Mouse (Mus musculus) kidney, adult 2 months (tissue): ENCODE data around the gene Kcns3.

Source experiments
- CTCF ChIP-seq: fragments of 200-500 bp; conservative IDR thresholded peaks from 2 replicates; pipeline ENCODE4 v1.5.1; 2011; ENCODE audit warnings: low read depth, mild to moderate bottlenecking, control low read depth, low read length, moderate library complexity, mixed read lengths; ENCODE audit not compliant: insufficient read depth, insufficient read length
- POLR2A ChIP-seq: fragments of 200-500 bp; IDR thresholded peaks from one replicate; pipeline ENCODE4 v1.6.1; 2011; ENCODE audit warnings: low read depth, low read length, control low read depth

- TF ChIP-seq POLR2A (no peak), CTCF (no peak)
Observed at GRCm38 (mm10) chr12:11071079-11071478, 79.8 kb downstream of the Kcns3 start.
